Comparison of ENCODE assay signal across 9 mouse cellular contexts in the genomic region with DNA sequence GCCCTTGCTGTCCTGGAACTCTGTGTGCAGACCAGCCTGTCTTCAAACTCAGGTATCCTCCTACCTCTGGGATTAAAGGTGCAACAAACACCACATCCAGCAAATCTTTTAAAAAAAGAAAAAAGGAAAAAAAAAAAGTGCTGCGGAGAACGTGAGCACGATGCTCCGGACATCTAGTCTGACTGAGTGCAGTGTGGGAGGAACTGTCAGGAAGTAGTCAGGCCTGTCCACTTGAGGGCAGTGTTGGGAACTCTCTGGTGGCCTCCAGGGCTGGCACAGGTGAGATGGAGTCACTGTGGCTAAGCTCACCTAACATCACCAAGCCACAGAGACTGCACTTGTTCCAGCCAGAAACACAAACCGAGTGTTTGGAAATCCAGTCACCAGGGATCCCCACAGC. TPM values are rescaled to one million over a fixed set of nuclear protein-coding genes. Genes with fewer than 3 reads are reported as not detected.
A peak's percentile ranks its signal among the peaks of the same experiment; 100 is the strongest.
DNase-seq lines count a peak whose midpoint lies in the region; ATAC-seq and TF ChIP-seq lines count a peak whose summit lies in the region.
"Had no signal": no experiment of that assay in that cellular context is flagged by ENCODE, and none has a peak within 500 bp of the region (broad histone marks: within the 10 kb centered on the region; RNA-seq: fewer than 3 reads in every experiment).

No protein-coding gene starts in this region.

- WGBS in hindbrain, postnatal 0 days = 27% methylated on average over 5 of the region's 5 CpGs
- 22% methylated on average over 5 of the region's 5 CpGs for WGBS in hindbrain, embryonic 14.5 days
- 27% methylated on average over 5 of the region's 5 CpGs for WGBS in heart, embryonic 14.5 days

- peak; percentile 50 for DNase-seq in hindbrain, postnatal 0 days (ENCODE audit: low spot score)
- no peak for DNase-seq in hindbrain, embryonic 14.5 days (ENCODE audit: low spot score)
- peak; percentile 26 for DNase-seq in ES-E14 (ENCODE audit: low read depth, low spot score)
- peak; percentile 73 for DNase-seq in cerebellum, adult 8-10 months
- DNase-seq in layer of hippocampus, postnatal 10 days (ENCODE audit: low spot score in 2 of 2) = peak; percentile 41 to 57
- DNase-seq in naive thymus-derived CD4-positive, alpha-beta T cell, adult 2 months (ENCODE audit: low read depth) = peak; percentile 61
- DNase-seq in thymus, postnatal 4 days = peak; percentile 74

- no peak overlapping the region for H3K27ac ChIP-seq in hindbrain, postnatal 0 days
- H3K27ac ChIP-seq in hindbrain, embryonic 14.5 days = no peak overlapping the region
- no peak overlapping the region for H3K27ac ChIP-seq in ES-E14 (ENCODE audit: insufficient read depth, low read depth, low read length, poor library complexity, severe bottlenecking)
- no peak overlapping the region for H3K27ac ChIP-seq in heart, embryonic 14.5 days (replicated peaks in 1 of 2; ENCODE audit: control insufficient read depth in 1 of 2, insufficient read depth in 1 of 2, low read depth in 2 of 2, low read length in 2 of 2)
- H3K27ac ChIP-seq: stomach, embryonic 15.5 days had no signal

- H3K4me2 ChIP-seq in hindbrain, postnatal 0 days (ENCODE audit: low read depth, low read length) = no peak overlapping the region
- no peak overlapping the region for H3K4me2 ChIP-seq in hindbrain, embryonic 14.5 days (replicated peaks)
- H3K4me2 ChIP-seq in heart, embryonic 14.5 days (ENCODE audit: low read length) = peak overlapping the region; percentile 22
- H3K4me2 ChIP-seq: stomach, embryonic 15.5 days had no signal

- 0 out of 2 replicates have a peak, but pooled peaks cover 2% of the 10 kb centered on the region for H3K9me3 ChIP-seq in hindbrain, postnatal 0 days (ENCODE audit: low read length)
- H3K9me3 ChIP-seq in hindbrain, embryonic 14.5 days (ENCODE audit: control insufficient read depth, low read length) = 0 out of 2 replicates have a peak, but pooled peaks cover 3% of the 10 kb centered on the region
- no peaks in the 10 kb centered on the region for H3K9me3 ChIP-seq in ES-E14 (ENCODE audit: control insufficient read depth, insufficient read depth, low read depth, low read length)
- H3K9me3 ChIP-seq in heart, embryonic 14.5 days (ENCODE audit: control insufficient read depth, low read length) = peaks cover under 1% of the 10 kb centered on the region; the same call in 1 of the 2 replicates
- H3K9me3 ChIP-seq: stomach, embryonic 15.5 days had no signal

- no peak overlapping the region for H3K9ac ChIP-seq in hindbrain, postnatal 0 days (replicated peaks; ENCODE audit: low read length)
- no peak overlapping the region for H3K9ac ChIP-seq in hindbrain, embryonic 14.5 days
- H3K9ac ChIP-seq in ES-E14 (ENCODE audit: insufficient read depth, low read depth, low read length, poor library complexity, severe bottlenecking) = no peak overlapping the region
- H3K9ac ChIP-seq in heart, embryonic 14.5 days (ENCODE audit: low read length) = no peak overlapping the region
- H3K9ac ChIP-seq: stomach, embryonic 15.5 days had no signal

- H3K36me3 ChIP-seq in hindbrain, postnatal 0 days (ENCODE audit: insufficient read depth, low read length) = no peaks in the 10 kb centered on the region
- no peaks in the 10 kb centered on the region for H3K36me3 ChIP-seq in hindbrain, embryonic 14.5 days (replicated peaks; ENCODE audit: control insufficient read depth, insufficient read depth)
- H3K36me3 ChIP-seq in ES-E14 (ENCODE audit: control insufficient read depth, insufficient read depth, low read length, poor library complexity, severe bottlenecking) = no peaks in the 10 kb centered on the region
- no peaks in the 10 kb centered on the region for H3K36me3 ChIP-seq in heart, embryonic 14.5 days (ENCODE audit: control insufficient read depth, insufficient read depth, low read length)
- H3K36me3 ChIP-seq: stomach, embryonic 15.5 days had no signal

- no peaks in the 10 kb centered on the region for H3K27me3 ChIP-seq in hindbrain, postnatal 0 days (ENCODE audit: insufficient read depth, low read length)
- no peaks in the 10 kb centered on the region for H3K27me3 ChIP-seq in hindbrain, embryonic 14.5 days (ENCODE audit: control insufficient read depth, insufficient read depth, low read length)
- no peaks in the 10 kb centered on the region for H3K27me3 ChIP-seq in heart, embryonic 14.5 days (ENCODE audit: control insufficient read depth, insufficient read depth, low read length)
- H3K27me3 ChIP-seq: stomach, embryonic 15.5 days had no signal

- no peak overlapping the region for H3K4me3 ChIP-seq in hindbrain, postnatal 0 days (ENCODE audit: low read length)
- H3K4me3 ChIP-seq in hindbrain, embryonic 14.5 days (replicated peaks; ENCODE audit: low read length) = no peak overlapping the region
- H3K4me3 ChIP-seq in ES-E14 (ENCODE audit: insufficient read depth in 1 of 2, low read depth in 1 of 2, low read length in 2 of 2, poor library complexity in 1 of 2, severe bottlenecking in 1 of 2) = no peak overlapping the region
- H3K4me3 ChIP-seq in heart, embryonic 14.5 days (ENCODE audit: control insufficient read depth in 1 of 2, insufficient read depth in 1 of 2, low read depth in 1 of 2, low read length in 2 of 2) = no peak overlapping the region
- H3K4me3 ChIP-seq: stomach, embryonic 15.5 days had no signal

- in situ Hi-C loops in ES-E14 (cut with MboI; ENCODE audit: low sequenced_read_pairs in 2 of 2, unreplicated experiment in 2 of 2) = no loop called here

- no peak for ATAC-seq in hindbrain, postnatal 0 days
- ATAC-seq in hindbrain, embryonic 14.5 days (ENCODE audit: low FRiP score) = no peak
- ATAC-seq in heart, embryonic 14.5 days (ENCODE audit: insufficient number of reproducible peaks, insufficient read depth, low FRiP score, low read depth) = no peak

- TF ChIP-seq CTCF in hindbrain, postnatal 0 days (IDR thresholded peaks at IDR 0.05; ENCODE audit: low read depth) = peak; percentile 65

- H3K4me1 ChIP-seq in hindbrain, postnatal 0 days (ENCODE audit: insufficient read depth, low read length) = no peaks in the 10 kb centered on the region
- H3K4me1 ChIP-seq in hindbrain, embryonic 14.5 days (replicated peaks; ENCODE audit: control insufficient read depth, insufficient read depth, low read length) = no peaks in the 10 kb centered on the region
- H3K4me1 ChIP-seq in ES-E14 (ENCODE audit: control insufficient read depth in 2 of 2, insufficient read depth in 2 of 2, low read length in 2 of 2, poor library complexity in 1 of 2) = no peaks in the 10 kb centered on the region
- no peaks in the 10 kb centered on the region for H3K4me1 ChIP-seq in heart, embryonic 14.5 days (ENCODE audit: control insufficient read depth in 2 of 2, insufficient read depth in 2 of 2, low read length in 2 of 2)
- H3K4me1 ChIP-seq: stomach, embryonic 15.5 days had no signal

TF ChIP-seq in ES-E14, 5 proteins besides CTCF, POLR2A, EP300 and RAD21:
- TF ChIP-seq CHD2 (IDR thresholded peaks at IDR 0.05; ENCODE audit: low read depth, low read length) (no peak), MAFK (IDR thresholded peaks at IDR 0.05; ENCODE audit: insufficient read depth, low read depth, low read length) (no peak), ZNF384 (IDR thresholded peaks at IDR 0.05; ENCODE audit: low read depth, low read length) (0 out of 2 replicates have a peak, but pooled peaks have one; percentile 27), HCFC1 (IDR thresholded peaks at IDR 0.05; ENCODE audit: borderline replicate concordance, insufficient read depth, low read length) (no peak), ZC3H11A (IDR thresholded peaks at IDR 0.05; ENCODE audit: borderline replicate concordance, low read depth, low read length) (peak; percentile 28; the same call in 1 of the 2 replicates)
TF ChIP-seq in ES-E14: peak in this region for 2.

RNA-seq across cellular contexts. Expression of a gene that starts 8.1 kb away (rescaled TPM):
- 0.11 TPM in 1 of 2 replicates, not detected in the other for total RNA-seq in hindbrain, postnatal 0 days (2014; rRNA removed)
- polyA plus RNA-seq in hindbrain, postnatal 0 days (2015; fragmentation: Nextera tagmentation; extraction: Ambion mirVana) = 0.51 and 1.3 TPM in 2 replicates
- polyA plus RNA-seq in hindbrain, embryonic 14.5 days (2014; fragmentation: Nextera tagmentation; extraction: Ambion mirVana) = 0.23 and 0.83 TPM in 2 replicates
- not detected in 2 replicates for total RNA-seq in ES-E14 (2012; rRNA removed)
- 0.31 and 0.45 TPM in 2 replicates for polyA plus RNA-seq in heart, embryonic 14.5 days (2014; fragmentation: Nextera tagmentation; extraction: Ambion mirVana)
- not detected for total RNA-seq in layer of hippocampus, postnatal 10 days (2021)

RNA-seq across cellular contexts. Expression of a gene that starts 8.5 kb away (rescaled TPM):
- 12.1 and 14.1 TPM in 2 replicates for total RNA-seq in hindbrain, postnatal 0 days (2014; rRNA removed)
- polyA plus RNA-seq in hindbrain, postnatal 0 days (2015; fragmentation: Nextera tagmentation; extraction: Ambion mirVana) = 28.5 and 29.4 TPM in 2 replicates
- 23.4 and 25.6 TPM in 2 replicates for polyA plus RNA-seq in hindbrain, embryonic 14.5 days (2014; fragmentation: Nextera tagmentation; extraction: Ambion mirVana)
- total RNA-seq in ES-E14 (2012; rRNA removed) = 23.9 and 30.4 TPM in 2 replicates
- polyA plus RNA-seq in heart, embryonic 14.5 days (2014; fragmentation: Nextera tagmentation; extraction: Ambion mirVana) = 31.5 and 35.7 TPM in 2 replicates
- total RNA-seq in layer of hippocampus, postnatal 10 days (2021) = 1 to 10 TPM; 6.1 to 6.2 TPM

RNA-seq across cellular contexts. Expression of a gene that starts 15.4 kb away (rescaled TPM):
- 10.0 and 13.4 TPM in 2 replicates for total RNA-seq in hindbrain, postnatal 0 days (2014; rRNA removed)
- polyA plus RNA-seq in hindbrain, postnatal 0 days (2015; fragmentation: Nextera tagmentation; extraction: Ambion mirVana) = 23.1 and 24.3 TPM in 2 replicates
- polyA plus RNA-seq in hindbrain, embryonic 14.5 days (2014; fragmentation: Nextera tagmentation; extraction: Ambion mirVana) = 19.7 and 20.9 TPM in 2 replicates
- total RNA-seq in ES-E14 (2012; rRNA removed) = 2.7 and 3.1 TPM in 2 replicates
- polyA plus RNA-seq in heart, embryonic 14.5 days (2014; fragmentation: Nextera tagmentation; extraction: Ambion mirVana) = 4.0 and 4.6 TPM in 2 replicates
- 10 to 100 TPM; 21.5 to 24.1 TPM for total RNA-seq in layer of hippocampus, postnatal 10 days (2021)
